Mouse (Mus musculus): Measurements from ENCODE around the gene Pip4k2a.

Pip4k2a gene

DNA sequence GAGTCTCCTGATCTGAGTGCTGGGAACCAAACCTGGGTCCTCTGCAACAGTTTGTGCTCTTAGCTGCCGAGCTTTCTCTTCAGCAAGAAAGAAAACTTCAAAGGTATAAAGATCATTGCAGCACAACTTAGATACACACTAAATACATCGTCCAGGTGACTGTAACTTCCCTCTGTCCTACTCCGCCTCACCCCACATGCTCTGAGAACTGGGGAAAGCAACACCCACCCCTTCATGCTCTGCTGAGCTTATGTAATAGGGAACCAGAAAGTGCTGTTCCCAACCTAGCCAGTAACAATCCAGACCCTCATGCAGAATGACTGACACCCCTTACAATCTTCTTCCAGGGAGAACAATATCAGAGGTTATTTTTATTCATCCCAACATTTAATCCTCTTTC is 41.5 kb downstream of the Pip4k2a start:
- no peak for DNase-seq (ENCODE audit: low read depth, low spot score)

DNA sequence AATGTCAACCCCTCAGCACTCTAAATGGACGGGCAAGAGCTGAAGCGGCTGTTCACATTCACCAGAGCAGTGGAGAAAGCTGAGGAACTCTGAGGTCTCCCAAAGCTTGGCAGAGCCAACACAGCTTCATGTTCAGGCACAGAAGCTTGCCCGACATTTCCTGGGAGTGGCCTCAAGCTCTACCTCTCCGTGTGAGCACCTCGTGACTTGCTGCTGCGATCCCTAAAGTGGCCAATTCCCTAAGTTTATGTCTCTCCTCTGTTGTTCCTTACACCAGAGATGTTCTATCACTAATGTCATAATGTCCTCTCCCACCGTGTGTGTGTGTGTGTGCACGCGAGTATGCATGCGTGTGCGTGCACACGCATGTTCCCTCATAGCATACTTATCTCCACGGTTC is 42.3 kb downstream of the Pip4k2a start:
- no peak for DNase-seq (ENCODE audit: low read depth, low spot score)

DNA sequence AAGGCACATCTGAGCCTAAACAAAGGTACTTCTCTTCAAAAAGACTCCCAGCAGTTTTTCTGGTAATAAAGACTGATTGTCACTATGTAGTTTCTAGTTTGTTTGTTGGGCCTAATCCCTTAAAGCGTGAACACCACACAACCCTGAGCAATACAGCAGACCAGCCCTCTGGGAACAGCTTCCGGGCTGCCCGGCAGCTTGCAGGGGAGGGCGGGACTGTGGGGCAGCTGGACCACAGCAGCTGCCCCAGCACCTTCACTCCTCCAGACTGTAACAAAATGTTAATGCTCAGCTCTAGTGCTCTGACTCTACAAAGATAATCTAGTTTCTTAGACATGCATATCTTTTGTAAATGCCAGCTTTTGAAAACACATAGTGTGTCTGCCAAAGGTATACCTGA is 42.9 kb downstream of the Pip4k2a start:
- no peak for DNase-seq (ENCODE audit: low read depth, low spot score)

DNA sequence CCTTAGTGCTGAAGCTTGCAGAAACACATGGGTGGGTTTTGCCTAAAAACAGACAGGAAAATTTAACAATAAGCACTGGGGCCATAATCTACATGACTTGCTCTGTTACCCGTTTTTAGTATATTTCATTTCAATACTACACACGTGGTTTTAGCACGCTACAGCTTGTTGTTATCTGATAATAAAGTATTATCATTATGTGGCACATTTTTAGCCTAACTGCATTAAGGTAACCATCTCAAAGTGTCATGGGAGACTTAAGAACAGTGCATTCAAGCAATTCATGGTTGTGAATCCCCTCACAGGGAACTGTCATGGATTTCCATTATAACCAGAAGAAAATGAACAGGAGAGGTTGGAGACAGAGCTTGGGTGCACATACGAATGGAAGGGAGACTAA is 43.5 kb downstream of the Pip4k2a start:
- no peak for DNase-seq (ENCODE audit: low read depth, low spot score)

DNA sequence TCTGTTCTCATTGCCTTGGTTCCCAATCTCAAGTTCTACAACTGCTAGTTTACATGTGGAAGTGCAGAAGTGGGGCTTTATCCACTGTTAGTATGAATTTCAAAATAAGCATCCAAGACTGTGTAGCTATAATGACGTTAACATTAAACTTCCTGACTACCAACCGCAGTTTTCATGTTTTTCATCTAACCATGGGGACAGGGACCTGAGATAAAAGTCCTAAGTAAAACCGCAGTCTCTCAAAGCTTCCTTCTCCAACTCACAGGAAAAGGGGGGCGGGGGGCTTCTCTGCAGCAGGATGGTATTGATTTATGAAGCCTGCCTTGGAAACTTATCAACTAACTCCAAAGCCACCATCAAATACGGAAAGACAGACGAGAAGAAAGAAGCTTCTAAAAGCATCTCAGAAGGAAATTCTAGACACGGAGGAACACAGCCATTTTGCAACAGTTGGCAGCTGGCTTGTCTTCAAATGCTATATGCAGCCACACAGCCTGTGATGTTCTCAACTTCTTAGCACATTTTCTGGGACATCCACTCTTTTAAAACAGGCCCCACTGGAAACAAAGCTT is 45.7 kb downstream of the Pip4k2a start:
- DNase-seq (ENCODE audit: low read depth, low spot score) = no peak

DNA sequence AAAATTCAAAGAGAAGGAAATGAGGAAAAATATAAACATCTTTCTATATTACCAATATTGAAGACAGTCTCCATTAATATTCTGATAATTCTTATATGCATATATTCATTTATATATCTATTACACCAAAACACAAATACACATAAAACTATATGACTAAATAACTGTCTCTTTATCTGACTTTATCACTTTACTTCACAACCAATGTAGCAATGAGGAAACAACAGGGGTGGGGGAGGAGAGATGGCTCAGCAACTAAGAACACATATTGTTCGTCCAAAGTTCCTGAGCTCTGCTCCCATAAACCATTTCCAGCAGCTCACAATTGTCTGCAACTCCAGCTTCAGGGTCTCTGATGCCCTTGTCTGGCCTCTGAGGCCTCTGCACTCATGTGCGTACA is 47.2 kb downstream of the Pip4k2a start:
- no peak for DNase-seq (ENCODE audit: low read depth, low spot score)

DNA sequence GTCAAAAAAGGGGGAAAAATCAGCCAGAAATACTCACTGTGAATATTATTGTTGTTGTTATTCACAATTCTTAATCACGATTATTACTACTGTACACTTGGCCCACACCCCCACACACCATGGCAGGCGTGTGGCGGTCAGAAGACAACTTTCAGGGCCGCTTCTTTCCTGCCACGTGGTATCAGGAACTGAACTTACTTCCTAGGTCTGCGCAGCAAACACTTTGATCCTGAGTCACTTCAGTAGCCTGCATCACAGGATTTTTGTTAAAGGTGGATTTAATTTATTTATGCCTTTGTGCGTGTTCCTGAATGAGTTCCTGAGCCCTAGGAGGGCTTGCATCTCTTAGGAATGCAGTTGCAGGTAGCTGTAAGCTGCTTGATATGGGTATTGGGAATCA is 49.2 kb downstream of the Pip4k2a start:
- no peak for DNase-seq (ENCODE audit: low read depth, low spot score)

DNA sequence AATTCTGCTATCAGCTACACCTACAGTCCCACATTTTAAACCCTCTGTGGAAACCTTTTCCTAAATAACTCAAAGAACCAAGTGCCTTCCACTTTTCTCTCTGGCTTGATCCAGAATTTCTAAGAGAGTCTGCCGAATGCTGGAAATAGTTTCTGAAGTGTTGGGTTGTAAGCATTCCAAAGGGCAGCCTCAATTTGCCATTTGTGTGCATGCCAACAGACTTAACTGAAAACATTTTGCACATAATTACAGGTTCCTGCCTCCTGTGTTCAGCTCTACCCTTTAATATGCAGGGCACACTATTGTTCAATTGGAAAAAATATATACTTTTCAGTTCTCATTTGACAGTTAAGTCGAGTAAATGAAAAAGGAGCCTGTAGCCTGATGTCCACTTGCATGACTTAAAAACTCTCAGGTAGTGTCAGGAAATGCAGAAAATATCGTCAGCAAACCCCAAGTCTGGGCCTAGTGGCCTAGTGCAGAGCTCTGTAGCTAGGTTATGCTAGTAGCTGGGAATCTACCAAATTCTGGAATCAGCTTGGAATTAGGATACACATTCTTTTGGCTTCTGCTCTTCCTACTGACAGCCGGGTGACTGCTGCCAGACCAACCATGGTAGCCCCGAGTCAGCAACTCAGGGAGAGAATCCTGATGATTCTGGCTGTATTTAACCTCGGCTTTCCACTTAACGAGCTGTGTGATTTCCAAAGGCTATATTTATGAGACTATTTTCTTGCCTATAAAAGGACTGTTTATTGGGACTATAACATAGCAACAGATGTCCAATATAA is 50.1 kb downstream of the Pip4k2a start:
- no peak for DNase-seq (ENCODE audit: low read depth, low spot score)

DNA sequence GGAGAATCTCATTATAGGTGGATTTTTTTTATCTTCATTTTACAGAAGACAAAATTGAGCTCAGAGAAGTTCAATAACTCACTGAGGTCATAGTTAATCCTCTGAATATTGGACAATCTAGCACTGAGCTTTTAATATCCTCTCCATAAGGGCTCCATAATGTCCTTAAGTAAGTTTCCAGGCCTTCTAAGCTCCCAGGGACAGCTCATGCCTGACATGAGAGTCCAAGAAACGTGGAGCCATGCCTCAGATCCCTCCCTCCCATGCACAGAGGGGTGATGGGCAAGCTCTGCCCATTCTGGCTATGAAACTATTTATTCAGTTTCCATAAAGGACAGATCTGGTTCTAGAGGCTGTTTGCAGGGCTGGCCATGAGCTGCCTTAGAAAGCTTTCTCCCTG is 52.5 kb downstream of the Pip4k2a start:
- no peak for DNase-seq (ENCODE audit: low read depth, low spot score)

DNA sequence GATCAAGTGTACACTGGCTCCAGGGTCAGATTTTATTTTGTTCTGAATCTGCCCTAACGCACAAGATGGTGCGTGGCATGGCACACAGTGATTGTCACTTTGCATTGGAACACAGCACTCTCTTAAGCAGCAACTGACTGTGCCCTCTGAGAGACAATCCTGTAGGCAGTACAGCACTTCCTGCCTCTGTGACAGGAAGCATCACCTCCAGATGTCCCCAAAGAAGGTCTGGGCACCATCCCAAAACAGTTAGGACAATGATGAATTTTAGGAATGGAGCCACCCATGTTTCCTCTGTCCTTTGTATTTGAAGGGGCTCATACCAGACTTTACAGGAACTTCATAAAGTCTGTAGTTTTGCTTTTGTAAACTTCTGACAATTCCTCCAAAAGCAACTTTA is 54.0 kb downstream of the Pip4k2a start:
- no peak for DNase-seq (ENCODE audit: low read depth, low spot score)

DNA sequence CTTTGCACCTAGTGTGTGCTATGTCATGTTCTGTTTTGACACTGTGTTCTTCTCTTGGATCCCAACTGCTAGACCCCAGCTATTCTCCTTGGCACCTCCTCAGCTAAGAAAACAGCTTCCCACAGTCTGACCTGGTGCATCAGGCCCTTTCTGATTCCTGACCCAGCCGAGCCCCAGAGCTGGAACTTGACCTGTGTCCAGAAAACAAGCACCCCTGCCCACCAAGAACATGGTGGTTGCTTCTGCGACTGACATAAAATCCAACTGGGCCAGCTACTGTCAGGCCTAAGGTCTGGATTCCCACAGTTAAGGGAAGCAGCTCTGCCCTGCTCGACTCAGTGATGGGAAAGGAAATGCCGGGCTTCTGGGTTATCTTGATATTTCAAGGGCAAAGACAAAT is 54.6 kb downstream of the Pip4k2a start:
- DNase-seq (ENCODE audit: low read depth, low spot score) = no peak

DNA sequence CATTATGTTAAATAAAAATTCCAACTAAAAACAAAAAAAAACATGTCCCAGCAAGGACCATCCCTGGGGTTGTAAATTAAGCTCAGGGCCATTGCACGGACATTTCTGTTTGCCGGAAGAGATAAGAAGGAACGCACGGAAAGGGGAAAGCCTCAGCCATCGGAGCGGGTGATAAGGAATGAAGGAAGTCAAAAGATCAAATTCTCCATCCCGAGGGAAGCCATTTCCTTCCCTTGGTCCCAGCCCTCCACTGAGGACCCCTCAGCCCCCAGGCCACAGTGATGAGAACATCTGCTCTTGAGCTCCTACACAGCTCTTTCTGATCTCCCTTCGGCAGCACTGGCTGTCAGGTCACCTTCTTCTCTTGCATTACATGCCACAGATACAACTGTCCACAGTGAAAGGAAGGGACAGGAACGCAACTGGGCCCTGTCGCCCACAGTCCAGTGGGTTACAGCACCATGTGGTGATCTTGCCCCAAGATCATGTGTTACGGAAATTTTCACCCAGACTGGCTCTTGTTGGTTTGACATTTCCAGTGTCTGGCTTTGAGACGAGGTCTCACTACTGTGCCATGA is 57.1 kb downstream of the Pip4k2a start:
- no peak for DNase-seq (ENCODE audit: low read depth, low spot score)

DNA sequence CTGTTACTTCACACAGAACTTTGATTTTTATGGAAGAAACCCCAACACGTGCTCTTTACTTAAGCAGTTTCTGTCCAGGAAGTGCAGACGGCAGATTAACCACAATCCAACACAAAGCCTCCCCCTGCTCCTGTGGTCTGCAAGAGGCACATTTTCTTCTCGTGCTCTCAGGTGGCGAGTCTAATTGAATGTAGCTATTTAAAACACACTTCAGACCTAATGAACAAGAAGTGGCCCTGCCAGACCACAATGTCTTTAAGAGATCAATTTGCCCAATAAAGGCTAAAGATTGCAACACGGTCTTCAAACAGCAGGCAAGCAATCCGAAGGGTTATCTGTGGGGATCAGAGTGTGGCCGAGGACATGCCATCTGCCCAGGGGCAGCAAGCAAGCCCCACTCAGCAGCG is 59.0 kb downstream of the Pip4k2a start:
- no peak for DNase-seq (ENCODE audit: low read depth, low spot score)

DNA sequence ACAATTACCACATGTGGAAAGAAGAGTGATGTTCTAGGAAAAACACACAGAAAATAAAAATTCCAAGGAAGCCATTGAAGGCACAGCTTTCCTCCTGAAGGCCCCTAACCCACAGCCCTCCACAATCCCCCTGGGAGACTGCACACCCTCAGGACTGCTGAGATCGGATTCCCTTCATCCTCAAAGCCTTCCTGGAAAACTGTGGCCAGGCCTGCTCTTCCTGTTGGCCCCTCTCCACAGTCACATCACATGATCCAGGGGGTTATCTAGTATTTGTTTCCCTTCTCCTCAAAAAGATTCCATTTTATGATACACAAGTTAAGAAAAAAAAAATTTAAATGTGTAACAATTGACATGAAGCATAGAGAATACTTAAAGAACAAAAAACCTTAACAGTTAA is 59.7 kb downstream of the Pip4k2a start:
- no peak for DNase-seq (ENCODE audit: low read depth, low spot score)

DNA sequence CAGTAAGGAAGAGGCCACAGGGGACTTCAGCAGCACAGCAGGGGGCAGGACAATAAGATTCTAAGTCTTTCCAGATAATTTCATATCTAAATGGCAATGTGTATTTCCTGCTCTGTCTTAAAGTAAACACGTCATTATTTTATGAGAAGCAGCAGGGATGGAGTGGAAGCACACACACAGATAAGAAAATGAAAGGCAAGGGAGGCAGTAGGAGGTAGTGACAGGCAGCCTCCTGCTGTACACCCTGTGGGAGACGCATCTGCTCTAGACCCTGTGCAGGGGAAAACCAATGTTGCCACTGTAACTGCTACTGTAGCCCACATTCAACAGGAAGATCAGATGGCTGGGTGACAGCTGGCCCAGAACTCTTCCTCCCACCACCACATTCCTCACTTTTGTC is 60.3 kb downstream of the Pip4k2a start:
- no peak for DNase-seq (ENCODE audit: low read depth, low spot score)

DNA sequence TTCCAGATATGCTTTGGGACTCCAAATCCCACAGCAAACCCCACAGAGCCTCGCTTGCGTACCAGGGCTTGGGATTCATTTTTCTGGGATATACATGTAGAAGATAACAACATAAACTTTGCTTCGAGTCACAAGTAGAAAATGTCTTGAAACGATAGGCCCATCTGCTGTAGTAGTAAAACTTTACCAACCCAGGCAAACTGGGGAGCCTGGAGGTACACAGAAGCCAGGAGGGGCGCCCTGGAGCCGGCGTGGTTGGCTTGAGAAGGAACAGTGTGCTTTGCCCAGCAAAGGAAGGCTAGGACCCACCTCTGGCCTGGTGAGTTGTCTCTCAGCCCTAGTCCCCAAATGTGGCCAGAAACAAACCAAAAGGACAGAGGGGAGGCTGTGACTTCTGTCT is 61.5 kb downstream of the Pip4k2a start:
- no peak for DNase-seq (ENCODE audit: low read depth, low spot score)

DNA sequence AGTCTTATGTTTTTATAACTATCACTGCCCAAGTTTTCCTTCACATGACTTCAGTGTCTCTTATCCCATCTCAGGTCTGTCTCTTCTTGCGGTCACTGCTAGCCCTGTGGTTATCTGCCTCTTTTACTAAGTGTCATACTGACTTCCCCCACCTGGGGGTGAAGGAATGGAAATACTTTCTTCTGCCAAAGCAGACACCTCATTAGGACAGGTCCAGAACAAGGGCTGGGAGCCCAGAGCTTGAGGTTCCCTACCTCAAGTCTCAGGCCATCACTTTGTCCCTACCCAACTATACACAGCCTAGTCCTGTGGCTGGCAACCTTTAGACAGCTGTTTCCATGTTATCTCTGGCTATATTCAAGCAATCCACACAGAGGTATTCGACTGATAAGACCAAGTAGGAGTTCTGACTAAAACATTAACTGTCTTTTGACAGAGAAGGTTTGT is 62.3 kb downstream of the Pip4k2a start:
- DNase-seq (ENCODE audit: low read depth, low spot score) = no peak

DNA sequence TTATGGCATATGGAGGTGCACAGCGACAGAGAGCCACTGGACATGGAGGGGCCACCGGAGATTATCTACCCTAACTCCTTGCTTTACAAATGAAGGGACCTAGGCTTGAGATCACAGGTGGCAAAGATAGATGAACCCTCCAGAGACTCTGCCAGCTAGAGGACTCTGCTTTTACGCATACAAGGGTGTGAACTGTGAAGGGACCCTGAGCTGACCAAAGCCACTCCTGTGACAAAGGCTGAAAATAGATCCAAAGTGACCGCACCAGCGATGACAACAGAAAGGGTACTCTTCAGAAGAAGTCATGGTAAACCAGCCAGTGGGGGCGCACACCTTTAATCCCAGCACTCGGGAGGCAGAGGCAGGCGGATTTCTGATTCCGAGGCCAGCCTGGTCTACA is 63.8 kb downstream of the Pip4k2a start:
- DNase-seq (ENCODE audit: low read depth, low spot score) = no peak

DNA sequence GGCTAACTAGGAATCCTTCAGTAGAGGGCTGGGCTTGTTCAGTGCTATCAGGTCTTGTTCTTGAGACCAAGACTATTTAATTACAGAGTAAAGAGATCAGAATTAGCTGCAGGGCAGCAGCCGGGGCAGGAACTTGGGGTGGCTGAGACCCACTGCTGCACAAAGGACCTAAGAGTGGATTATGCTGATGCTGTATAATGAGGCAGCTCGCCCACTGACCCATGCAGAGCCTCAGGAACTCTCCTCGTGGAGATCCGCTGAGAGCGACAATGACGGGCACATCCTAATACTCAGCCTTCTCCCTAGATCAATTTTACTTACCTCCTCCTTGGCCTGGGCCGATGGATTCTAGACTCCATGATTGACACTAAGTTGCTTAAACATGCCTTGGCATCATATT is 64.5 kb downstream of the Pip4k2a start:
- DNase-seq (ENCODE audit: low read depth, low spot score) = no peak

DNA sequence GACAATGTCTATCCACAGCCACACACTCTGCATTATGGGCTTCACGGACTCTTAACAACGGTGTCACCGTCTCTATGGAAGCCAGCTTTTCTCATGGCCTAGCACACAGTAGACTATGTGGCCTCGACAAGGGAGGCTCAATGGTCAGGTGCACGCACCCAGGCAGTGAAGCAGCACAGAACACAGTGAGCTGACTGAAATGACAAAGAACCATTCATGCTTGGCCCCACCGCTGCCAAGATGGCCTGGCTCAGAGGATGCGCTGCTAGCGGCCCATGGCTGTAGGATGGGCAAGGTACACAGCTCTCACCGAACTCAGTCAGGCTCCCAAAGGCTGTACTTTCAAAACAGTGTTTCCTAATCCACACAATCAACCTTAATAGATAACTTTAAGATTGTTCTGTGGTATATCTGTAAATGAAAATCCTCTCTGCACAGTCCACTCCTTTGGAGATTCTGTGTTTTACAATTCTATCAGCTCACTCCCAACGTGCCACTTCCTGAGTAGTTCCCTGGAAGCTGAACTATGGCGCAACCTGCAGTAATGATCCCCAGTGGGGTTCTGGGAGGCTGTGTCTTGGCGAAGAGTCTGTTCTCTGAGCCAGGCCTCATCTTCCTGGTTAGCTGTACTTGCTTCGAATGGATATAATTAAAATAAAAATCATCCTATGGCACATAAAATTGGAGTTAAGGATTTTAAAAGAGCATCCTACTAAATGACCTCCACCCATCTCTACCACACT is 67.4 kb downstream of the Pip4k2a start:
- no peak for DNase-seq (ENCODE audit: low read depth, low spot score)

DNA sequence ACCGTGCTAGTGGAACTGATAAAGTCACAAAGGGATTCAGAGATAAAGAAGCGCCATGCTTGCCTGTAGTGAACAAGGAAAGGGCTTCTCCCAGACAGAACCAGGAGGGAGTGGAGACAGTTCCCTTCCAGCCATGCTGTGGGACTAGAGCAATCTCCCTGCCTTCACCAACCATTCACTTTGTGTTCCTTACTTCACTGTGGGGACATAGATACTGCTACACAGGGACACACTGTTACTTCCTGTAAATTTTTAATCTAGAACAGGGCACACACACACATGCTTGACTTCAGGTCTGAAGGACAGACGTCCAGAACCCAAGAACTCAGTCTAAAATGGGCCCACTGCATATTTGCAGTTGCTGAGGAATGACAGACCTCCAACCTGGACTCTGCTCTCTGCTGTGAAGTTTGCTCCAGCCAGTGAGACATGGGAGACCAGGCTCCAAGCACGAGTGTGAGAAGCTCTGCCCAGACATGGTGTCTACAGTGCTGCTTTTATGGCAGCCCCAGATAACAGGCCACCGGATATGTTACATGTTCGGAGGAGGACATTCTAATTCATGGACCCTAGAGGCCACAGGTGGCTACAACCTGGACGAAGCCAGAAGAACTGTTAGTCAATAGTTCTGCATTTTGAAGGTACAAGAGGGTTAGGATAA is 69.2 kb downstream of the Pip4k2a start:
- no peak for DNase-seq (ENCODE audit: low read depth, low spot score)

DNA sequence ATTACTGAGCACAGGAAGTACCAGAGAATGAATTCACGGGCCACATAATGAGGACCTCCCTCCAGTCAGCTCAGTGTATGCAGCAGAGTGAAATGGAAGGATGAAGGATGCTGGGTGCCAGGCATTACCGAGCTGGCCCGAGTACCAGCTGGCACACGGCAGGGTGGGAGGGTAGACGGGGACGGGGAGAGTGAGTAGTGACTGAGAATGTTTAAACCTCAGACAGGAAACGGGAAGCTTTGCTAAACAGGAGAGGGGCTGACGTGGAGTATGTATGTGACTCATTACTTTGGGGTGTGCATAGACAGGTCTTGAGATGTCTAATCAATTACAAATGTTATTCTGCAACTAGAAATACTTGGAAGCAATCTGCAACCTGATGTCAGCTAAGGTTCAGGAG is 69.7 kb downstream of the Pip4k2a start:
- DNase-seq (ENCODE audit: low read depth, low spot score) = no peak
